In genomic region chr10:78465472-78465871, GRCm38 (mm10) we compare ENCODE assay signal across 7 mouse cellular contexts. TPM values are rescaled to one million over a fixed set of nuclear protein-coding genes. Genes with fewer than 3 reads are reported as not detected.
DNase-seq lines count a peak whose midpoint lies in the region; ATAC-seq and TF ChIP-seq lines count a peak whose summit lies in the region.

No protein-coding gene starts in this region.

- H3K4me1 ChIP-seq in spleen, adult 2 months (ENCODE audit: control insufficient read depth, insufficient read depth, insufficient read length): peaks cover 5% of the 10 kb centered on the region; the same call in 1 of the 2 replicates
- H3K4me1 ChIP-seq in heart, embryonic 11.5 days (ENCODE audit: control insufficient read depth, insufficient read depth, low read length): peaks cover 7% of the 10 kb centered on the region; the same call in 1 of the 2 replicates
- peaks cover 34% of the 10 kb centered on the region for H3K4me1 ChIP-seq in liver, embryonic 15.5 days (replicated peaks)

- no peak overlapping the region; the same call in 1 of the 2 replicates for H3K4me3 ChIP-seq in spleen, adult 2 months (ENCODE audit: extremely low read depth, insufficient read depth, insufficient read length)
- 0 out of 2 replicates have a peak overlapping the region, but pooled peaks have one; percentile 72 for H3K4me3 ChIP-seq in heart, embryonic 11.5 days (ENCODE audit: low read depth, low read length)
- H3K4me3 ChIP-seq in liver, embryonic 15.5 days (replicated peaks): peak overlapping the region; percentile 66; the same call in 1 of the 2 replicates

- peak overlapping the region; percentile 82 for H3K27ac ChIP-seq in spleen, adult 2 months (ENCODE audit: insufficient read depth, low read length)
- H3K27ac ChIP-seq in heart, embryonic 11.5 days (ENCODE audit: low read depth, low read length): no peak overlapping the region
- H3K27ac ChIP-seq in liver, embryonic 15.5 days (replicated peaks): peak overlapping the region; percentile 61

- peak in 1 of 2 experiments; percentile 33 for DNase-seq in spleen, adult 2 months (ENCODE audit: low read depth in 1 of 2, low spot score in 2 of 2)
- no peak for DNase-seq in spleen, postnatal 4 days (ENCODE audit: low spot score in 2 of 2)
- DNase-seq in thymus, postnatal 25 days: peak; percentile 45
- DNase-seq in embryo, embryonic 10.5 days (ENCODE audit: low spot score): no peak
- no peak for DNase-seq in embryo, embryonic 9.5 days (ENCODE audit: extremely low spot score)

- no peak overlapping the region for H3K9ac ChIP-seq in heart, embryonic 11.5 days (ENCODE audit: low read depth, low read length)
- H3K9ac ChIP-seq in liver, embryonic 15.5 days: peak overlapping the region; percentile 11; the same call in 1 of the 2 replicates

- no peak for ATAC-seq in heart, embryonic 11.5 days (replicated peaks; ENCODE audit: insufficient number of reproducible peaks, low FRiP score, low TSS enrichment)
- no peak for ATAC-seq in liver, embryonic 15.5 days (ENCODE audit: insufficient read depth)

- H3K36me3 ChIP-seq in spleen, adult 2 months (ENCODE audit: control insufficient read depth, insufficient read depth, low read length): no peaks in the 10 kb centered on the region
- H3K36me3 ChIP-seq in heart, embryonic 11.5 days (ENCODE audit: control insufficient read depth, insufficient read depth, low read length): no peaks in the 10 kb centered on the region
- no peaks in the 10 kb centered on the region for H3K36me3 ChIP-seq in liver, embryonic 15.5 days (replicated peaks)

- 20% methylated on average over 3 of the region's 3 CpGs for WGBS in spleen, adult 2 months
- WGBS in heart, embryonic 11.5 days (ENCODE audit: insufficient replicate concordance): 75% methylated on average over 3 of the region's 3 CpGs
- WGBS in liver, embryonic 15.5 days (ENCODE audit: insufficient replicate concordance): 25% methylated on average over 3 of the region's 3 CpGs

- H3K27me3 ChIP-seq in spleen, adult 2 months (ENCODE audit: control insufficient read depth, insufficient read depth, low read length): no peaks in the 10 kb centered on the region
- no peaks in the 10 kb centered on the region for H3K27me3 ChIP-seq in heart, embryonic 11.5 days (ENCODE audit: control insufficient read depth, insufficient read depth, low read length)
- H3K27me3 ChIP-seq in liver, embryonic 15.5 days: no peaks in the 10 kb centered on the region

- no peak for TF ChIP-seq CTCF in spleen, adult 2 months (IDR thresholded peaks at IDR 0.05; ENCODE audit: extremely low read depth, insufficient read depth, insufficient read length, insufficient replicate concordance)

- H3K9me3 ChIP-seq in heart, embryonic 11.5 days (replicated peaks; ENCODE audit: control insufficient read depth, low read length): no peaks in the 10 kb centered on the region
- no peaks in the 10 kb centered on the region for H3K9me3 ChIP-seq in liver, embryonic 15.5 days (replicated peaks)

- H3K4me2 ChIP-seq in heart, embryonic 11.5 days: no peak overlapping the region
- H3K4me2 ChIP-seq in liver, embryonic 15.5 days: peak overlapping the region; percentile 89

- no peak for TF ChIP-seq POLR2A in spleen, adult 2 months (IDR thresholded peaks at IDR 0.05; ENCODE audit: low read depth, low read length)

RNA-seq across cellular contexts. Expression of gene Pdxk, which starts 0.7 kb away (rescaled TPM):
- polyA plus RNA-seq in spleen, adult 2 months (2012; rRNA removed): 13.6 and 15.2 TPM in 2 replicates
- polyA plus RNA-seq in heart, embryonic 11.5 days (2014; fragmentation: Nextera tagmentation; extraction: Ambion mirVana): 4.2 and 4.3 TPM in 2 replicates
- polyA plus RNA-seq in liver, embryonic 15.5 days (2015; fragmentation: Nextera tagmentation; extraction: Ambion mirVana): 5.9 and 6.0 TPM in 2 replicates

RNA-seq across cellular contexts. Expression of gene Cstb, which starts 40.0 kb away (rescaled TPM):
- polyA plus RNA-seq in spleen, adult 2 months (2012; rRNA removed): 18.6 and 20.4 TPM in 2 replicates
- 122 and 123 TPM in 2 replicates for polyA plus RNA-seq in heart, embryonic 11.5 days (2014; fragmentation: Nextera tagmentation; extraction: Ambion mirVana)
- 85.5 and 95.3 TPM in 2 replicates for polyA plus RNA-seq in liver, embryonic 15.5 days (2015; fragmentation: Nextera tagmentation; extraction: Ambion mirVana)

RNA-seq across cellular contexts. Expression of gene Olfr1358, which starts 51.8 kb away (rescaled TPM):
- polyA plus RNA-seq in spleen, adult 2 months (2012; rRNA removed): not detected in 2 replicates
- polyA plus RNA-seq in heart, embryonic 11.5 days (2014; fragmentation: Nextera tagmentation; extraction: Ambion mirVana): not detected in 2 replicates
- not detected in 2 replicates for polyA plus RNA-seq in liver, embryonic 15.5 days (2015; fragmentation: Nextera tagmentation; extraction: Ambion mirVana)

RNA-seq across cellular contexts. Expression of gene Rrp1, which starts 52.6 kb away (rescaled TPM):
- 60.2 and 62.0 TPM in 2 replicates for polyA plus RNA-seq in spleen, adult 2 months (2012; rRNA removed)
- 176 and 204 TPM in 2 replicates for polyA plus RNA-seq in heart, embryonic 11.5 days (2014; fragmentation: Nextera tagmentation; extraction: Ambion mirVana)
- polyA plus RNA-seq in liver, embryonic 15.5 days (2015; fragmentation: Nextera tagmentation; extraction: Ambion mirVana): 110 and 119 TPM in 2 replicates
